In genomic region chr19:32353447-32353846, GRCm38 (mm10) we compare ENCODE assay signal across 24 mouse cellular contexts. TPM values are rescaled to one million over a fixed set of nuclear protein-coding genes. Genes with fewer than 3 reads are reported as not detected.
DNase-seq lines count a peak whose midpoint lies in the region; ATAC-seq and TF ChIP-seq lines count a peak whose summit lies in the region.
"Had no signal": no experiment of that assay in that cellular context is flagged by ENCODE, and none has a peak within 500 bp of the region (broad histone marks: within the 10 kb centered on the region; RNA-seq: fewer than 3 reads in every experiment).

No protein-coding gene starts in this region.

- H3K9ac ChIP-seq in stomach, postnatal 0 days (ENCODE audit: low read length), result no peak overlapping the region
- H3K9ac ChIP-seq: embryonic facial prominence, embryonic 13.5 days; forebrain, embryonic 12.5 days; forebrain, embryonic 15.5 days; heart, embryonic 13.5 days; hindbrain, embryonic 14.5 days had no signal

- no peak overlapping the region for H3K4me3 ChIP-seq in heart, embryonic 10.5 days
- no peak overlapping the region for H3K4me3 ChIP-seq in embryonic facial prominence, embryonic 10.5 days
- H3K4me3 ChIP-seq in limb, embryonic 10.5 days, result no peak overlapping the region
- no peak overlapping the region for H3K4me3 ChIP-seq in stomach, postnatal 0 days (ENCODE audit: low read depth, low read length)
- H3K4me3 ChIP-seq: embryonic facial prominence, embryonic 13.5 days; erythroblast, embryonic 14.5 days; forebrain, embryonic 12.5 days; forebrain, embryonic 15.5 days; heart, adult 2 months; heart, embryonic 13.5 days had no signal

- no peaks in the 10 kb centered on the region for H3K9me3 ChIP-seq in heart, embryonic 10.5 days
- no peaks in the 10 kb centered on the region for H3K9me3 ChIP-seq in embryonic facial prominence, embryonic 10.5 days
- H3K9me3 ChIP-seq in limb, embryonic 10.5 days (replicated peaks), result no peaks in the 10 kb centered on the region
- no peaks in the 10 kb centered on the region for H3K9me3 ChIP-seq in stomach, postnatal 0 days (ENCODE audit: control insufficient read depth, low read length)
- H3K9me3 ChIP-seq: embryonic facial prominence, embryonic 13.5 days; forebrain, embryonic 12.5 days; forebrain, embryonic 15.5 days; heart, embryonic 13.5 days had no signal

- no peak for TF ChIP-seq CTCF in stomach, postnatal 0 days (IDR thresholded peaks at IDR 0.05; ENCODE audit: low read depth)

- no peak overlapping the region for H3K27ac ChIP-seq in heart, embryonic 10.5 days
- H3K27ac ChIP-seq in embryonic facial prominence, embryonic 10.5 days (replicated peaks), result no peak overlapping the region
- no peak overlapping the region for H3K27ac ChIP-seq in limb, embryonic 10.5 days
- no peak overlapping the region for H3K27ac ChIP-seq in stomach, postnatal 0 days (replicated peaks)
- H3K27ac ChIP-seq: embryonic facial prominence, embryonic 13.5 days; forebrain, embryonic 12.5 days; forebrain, embryonic 15.5 days; heart, adult 2 months; heart, embryonic 13.5 days; hindbrain, embryonic 14.5 days; hindbrain, postnatal 0 days had no signal

- no peak for TF ChIP-seq EP300 in stomach, postnatal 0 days (optimal IDR thresholded peaks at IDR 0.05)

- WGBS in heart, embryonic 10.5 days, result 93% methylated on average over 9 of the region's 9 CpGs
- 88% methylated on average over 9 of the region's 9 CpGs for WGBS in embryonic facial prominence, embryonic 10.5 days
- WGBS in limb, embryonic 10.5 days, result 89% methylated on average over 9 of the region's 9 CpGs
- WGBS in stomach, postnatal 0 days, result 93% methylated on average over 9 of the region's 9 CpGs

- DNase-seq in heart, embryonic 10.5 days (ENCODE audit: low spot score), result peak; percentile 68
- no peak for DNase-seq in heart, adult 9 months (ENCODE audit: low spot score in 2 of 2)
- DNase-seq in embryonic facial prominence, embryonic 10.5 days (ENCODE audit: low spot score), result peak; percentile 7
- DNase-seq in limb, embryonic 10.5 days (ENCODE audit: low spot score), result peak; percentile 21
- peak; percentile 5 for DNase-seq in stomach, postnatal 0 days (ENCODE audit: low spot score)
- DNase-seq in adipocyte (ENCODE audit: low spot score), result no peak
- DNase-seq: adrenal gland, adult 8-10 months; adrenal gland, postnatal 25 days; cerebellum, adult 18-20 months; cerebellum, adult 9-10 months; cerebellum, postnatal 25 days; gastrocnemius, postnatal 25 days; heart, postnatal 14 days; heart, postnatal 4 days had no signal

- peaks cover 31% of the 10 kb centered on the region for H3K4me1 ChIP-seq in heart, embryonic 10.5 days
- H3K4me1 ChIP-seq in embryonic facial prominence, embryonic 10.5 days, result peaks cover 17% of the 10 kb centered on the region; the same call in 1 of the 2 replicates
- H3K4me1 ChIP-seq in limb, embryonic 10.5 days, result peaks cover 9% of the 10 kb centered on the region
- no peaks in the 10 kb centered on the region; the same call in 1 of the 2 replicates for H3K4me1 ChIP-seq in stomach, postnatal 0 days (replicated peaks; ENCODE audit: control insufficient read depth, insufficient read depth)

- H3K36me3 ChIP-seq in heart, embryonic 10.5 days, result peaks cover under 1% of the 10 kb centered on the region; the same call in 1 of the 2 replicates
- peaks cover 1% of the 10 kb centered on the region for H3K36me3 ChIP-seq in embryonic facial prominence, embryonic 10.5 days (replicated peaks)
- no peaks in the 10 kb centered on the region for H3K36me3 ChIP-seq in limb, embryonic 10.5 days
- no peaks in the 10 kb centered on the region for H3K36me3 ChIP-seq in stomach, postnatal 0 days (ENCODE audit: control insufficient read depth, insufficient read depth, low read length)
- H3K36me3 ChIP-seq: forebrain, embryonic 12.5 days; forebrain, embryonic 15.5 days had no signal

- H3K4me2 ChIP-seq in stomach, postnatal 0 days (replicated peaks; ENCODE audit: low read depth), result no peak overlapping the region
- H3K4me2 ChIP-seq: embryonic facial prominence, embryonic 13.5 days; forebrain, embryonic 12.5 days; forebrain, embryonic 15.5 days; heart, embryonic 13.5 days; hindbrain, embryonic 14.5 days had no signal

- ATAC-seq in stomach, postnatal 0 days (ENCODE audit: low FRiP score, low TSS enrichment), result no peak
- ATAC-seq: CD4-positive, CD25-positive, alpha-beta regulatory T cell, adult 4 months; forebrain, embryonic 15.5 days; hindbrain, postnatal 0 days; inflammation-experienced regulatory T-cells, adult 6 months had no signal

- H3K27me3 ChIP-seq in heart, embryonic 10.5 days (ENCODE audit: insufficient read depth, poor library complexity, severe bottlenecking), result no peaks in the 10 kb centered on the region
- no peaks in the 10 kb centered on the region for H3K27me3 ChIP-seq in embryonic facial prominence, embryonic 10.5 days (replicated peaks; ENCODE audit: low read depth, poor library complexity, severe bottlenecking)
- H3K27me3 ChIP-seq in limb, embryonic 10.5 days (ENCODE audit: low read depth, poor library complexity, severe bottlenecking), result no peaks in the 10 kb centered on the region
- H3K27me3 ChIP-seq in stomach, postnatal 0 days (ENCODE audit: control insufficient read depth, insufficient read depth, low read length), result no peaks in the 10 kb centered on the region
- H3K27me3 ChIP-seq: embryonic facial prominence, embryonic 13.5 days; forebrain, embryonic 12.5 days; forebrain, embryonic 15.5 days; heart, embryonic 13.5 days had no signal

RNA-seq across cellular contexts. Expression of gene Sgms1, which starts 36.1 kb away (rescaled TPM):
- polyA plus RNA-seq in heart, embryonic 10.5 days (2016; fragmentation: Nextera tagmentation; extraction: Ambion mirVana), result 41.5 and 45.9 TPM in 2 replicates
- polyA plus RNA-seq in embryonic facial prominence, embryonic 10.5 days (2016; fragmentation: Nextera tagmentation; extraction: Ambion mirVana), result 15.2 and 16.6 TPM in 2 replicates
- polyA plus RNA-seq in limb, embryonic 10.5 days (2016; fragmentation: Nextera tagmentation; extraction: Ambion mirVana), result 14.3 and 15.7 TPM in 2 replicates
- polyA plus RNA-seq in stomach, postnatal 0 days (2015; fragmentation: Nextera tagmentation; extraction: Ambion mirVana), result 27.2 and 29.3 TPM in 2 replicates

Comparison
In these comparisons a context has a peak if more than half of its experiments do, and no peak if none do; other contexts are left out.
1. DNase-seq: peak in heart, embryonic 10.5 days (single experiment), embryonic facial prominence, embryonic 10.5 days (single experiment), limb, embryonic 10.5 days (single experiment) and stomach, postnatal 0 days (single experiment); none in heart, adult 9 months (0 of 2) and adipocyte (single experiment).